ENCODE assay signal across 19 mouse cellular contexts in the genomic region with DNA sequence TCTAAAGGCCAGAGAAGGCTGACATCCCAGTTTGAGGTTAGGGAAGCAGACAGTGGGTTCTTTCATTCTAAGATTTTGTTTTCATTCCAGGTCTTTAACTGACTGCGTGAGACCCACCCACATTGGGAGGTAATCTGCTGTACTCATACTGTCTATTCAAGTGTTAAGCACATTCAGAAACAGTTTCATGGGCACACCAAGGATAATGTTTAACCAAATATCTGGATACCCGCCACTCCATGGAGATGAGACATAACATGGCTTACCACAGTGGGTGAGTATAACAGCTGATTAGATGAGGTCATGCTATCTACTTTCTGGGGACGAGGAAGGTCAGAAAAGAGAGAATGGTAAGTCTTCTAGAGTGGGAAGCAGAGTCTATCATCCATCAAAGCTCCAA.
"Had no signal": no experiment of that assay in that cellular context is flagged by ENCODE, and none has a peak within 500 bp of the region (broad histone marks: within the 10 kb centered on the region; RNA-seq: fewer than 3 reads in every experiment).

No protein-coding gene starts in this region.

- ATAC-seq: midbrain, embryonic 16.5 days had no signal

- H3K4me2 ChIP-seq: lung, embryonic 14.5 days; midbrain, embryonic 12.5 days; neural tube, embryonic 13.5 days; neural tube, embryonic 15.5 days had no signal

- H3K4me1 ChIP-seq: midbrain, embryonic 10.5 days; midbrain, embryonic 12.5 days; neural tube, embryonic 13.5 days; neural tube, embryonic 15.5 days had no signal

- H3K27ac ChIP-seq: midbrain, embryonic 10.5 days; midbrain, embryonic 12.5 days; neural tube, embryonic 13.5 days; neural tube, embryonic 15.5 days had no signal

- DNase-seq: lung, adult 18-20 months; lung, embryonic 14.5 days; lung, postnatal 10 days; lung, postnatal 4 days; midbrain, embryonic 14.5 days; retina, postnatal 1 day; right cerebral cortex, adult 18-20 months; right cerebral cortex, postnatal 25 days; right cerebral cortex, postnatal 4 days; spleen, adult 18-20 months; thymus, adult 18-20 months; thymus, postnatal 14 days; thymus, postnatal 36 days had no signal

- H3K27me3 ChIP-seq: midbrain, embryonic 12.5 days; neural tube, embryonic 13.5 days; neural tube, embryonic 15.5 days had no signal

- H3K9ac ChIP-seq: lung, embryonic 14.5 days; midbrain, embryonic 12.5 days; neural tube, embryonic 13.5 days; neural tube, embryonic 15.5 days had no signal

- H3K4me3 ChIP-seq: midbrain, embryonic 10.5 days; midbrain, embryonic 12.5 days; myocyte; neural tube, embryonic 13.5 days; neural tube, embryonic 15.5 days had no signal

- H3K9me3 ChIP-seq: midbrain, embryonic 10.5 days; midbrain, embryonic 12.5 days; neural tube, embryonic 13.5 days; neural tube, embryonic 15.5 days had no signal

- H3K36me3 ChIP-seq: midbrain, embryonic 10.5 days; midbrain, embryonic 12.5 days; neural tube, embryonic 13.5 days; neural tube, embryonic 15.5 days had no signal
